Mouse (Mus musculus): ENCODE data around the gene Rnf41. TPM values are rescaled to one million over a fixed set of nuclear protein-coding genes. Genes with fewer than 3 reads are reported as not detected.

The Rnf41 gene
- polyA plus RNA-seq, 1 experiment = 23.0 TPM

- Histone ChIP-seq H3K4me1 (ENCODE audit: control insufficient read depth, insufficient read depth, insufficient read length, low read length) (no peaks in the 10 kb centered on the region), H3K36me3 (ENCODE audit: control insufficient read depth, insufficient read depth, low read length) (peaks cover 1% of the 10 kb centered on the region; the same call in 1 of the 2 replicates), H3K27me3 (ENCODE audit: control insufficient read depth, insufficient read depth, low read length) (no peaks in the 10 kb centered on the region), H3K27ac (ENCODE audit: insufficient read depth, low read depth, low read length) (no peak overlapping the region), H3K4me3 (ENCODE audit: low read depth, low read length) (no peak overlapping the region)
- 76% methylated on average over 4 of the region's 4 CpGs for WGBS
- TF ChIP-seq POLR2A (IDR thresholded peaks at IDR 0.05; ENCODE audit: low read depth, low read length) (no peak), CTCF (IDR thresholded peaks at IDR 0.05; ENCODE audit: extremely low read depth, insufficient read length, insufficient replicate concordance, low read depth, low read length) (no peak)
Observed at GRCm38 (mm10) chr10:128445407-128445806, 34.0 kb downstream of the Rnf41 start.

- no peaks in the 10 kb centered on the region for H3K27me3 ChIP-seq (ENCODE audit: control insufficient read depth, insufficient read depth, low read length)
- TF ChIP-seq POLR2A (IDR thresholded peaks at IDR 0.05; ENCODE audit: low read depth, low read length) = no peak
- no peak for TF ChIP-seq CTCF (IDR thresholded peaks at IDR 0.05; ENCODE audit: extremely low read depth, insufficient read length, insufficient replicate concordance, low read depth, low read length)
- no peaks in the 10 kb centered on the region for H3K36me3 ChIP-seq (ENCODE audit: control insufficient read depth, insufficient read depth, low read length)
- no peak overlapping the region for H3K27ac ChIP-seq (ENCODE audit: insufficient read depth, low read depth, low read length)
- H3K4me3 ChIP-seq (ENCODE audit: low read depth, low read length) = no peak overlapping the region
- H3K4me1 ChIP-seq (ENCODE audit: control insufficient read depth, insufficient read depth, insufficient read length, low read length) = no peaks in the 10 kb centered on the region
- WGBS = 84% methylated on average over 6 of the region's 6 CpGs
Observed at GRCm38 (mm10) chr10:128451014-128451413, 39.6 kb downstream of the Rnf41 start.

GRCm38 (mm10) chr10:128454471-128454870, 43.0 kb downstream of the Rnf41 start:
- TF ChIP-seq POLR2A (IDR thresholded peaks at IDR 0.05; ENCODE audit: low read depth, low read length) (no peak), CTCF (IDR thresholded peaks at IDR 0.05; ENCODE audit: extremely low read depth, insufficient read length, insufficient replicate concordance, low read depth, low read length) (no peak)
- Histone ChIP-seq H3K36me3 (ENCODE audit: control insufficient read depth, insufficient read depth, low read length) (no peaks in the 10 kb centered on the region), H3K4me1 (ENCODE audit: control insufficient read depth, insufficient read depth, insufficient read length, low read length) (no peaks in the 10 kb centered on the region), H3K27me3 (ENCODE audit: control insufficient read depth, insufficient read depth, low read length) (no peaks in the 10 kb centered on the region), H3K27ac (ENCODE audit: insufficient read depth, low read depth, low read length) (no peak overlapping the region), H3K4me3 (ENCODE audit: low read depth, low read length) (no peak overlapping the region)
- WGBS = 88% methylated on average over 3 of the region's 3 CpGs

DNA sequence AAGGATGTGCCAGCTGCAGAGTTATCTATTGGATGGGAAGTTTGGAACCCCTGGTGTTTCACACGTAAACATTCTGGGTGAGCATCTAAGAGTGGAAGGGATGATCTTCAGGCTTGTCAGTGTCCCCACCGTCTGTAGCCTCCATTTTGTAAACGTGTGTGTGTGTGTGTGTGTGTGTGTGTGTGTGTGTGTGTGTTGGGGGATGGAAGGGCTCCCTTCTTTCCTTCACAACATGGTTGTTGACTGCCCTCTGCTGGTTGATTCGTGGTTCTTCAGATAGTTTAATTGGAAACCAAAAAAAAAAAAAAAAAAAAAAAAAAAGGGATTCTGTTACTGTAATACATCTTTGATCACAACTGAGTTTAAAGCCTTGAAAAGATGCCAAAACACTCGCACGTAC, 43.8 kb downstream of the Rnf41 start:
- 4% methylated on average over 6 of the region's 6 CpGs for WGBS
- H3K4me1 ChIP-seq (ENCODE audit: control insufficient read depth, insufficient read depth, insufficient read length, low read length) = no peaks in the 10 kb centered on the region
- H3K36me3 ChIP-seq (ENCODE audit: control insufficient read depth, insufficient read depth, low read length) = no peaks in the 10 kb centered on the region
- H3K27ac ChIP-seq (ENCODE audit: insufficient read depth, low read depth, low read length) = no peak overlapping the region
- H3K27me3 ChIP-seq (ENCODE audit: control insufficient read depth, insufficient read depth, low read length) = no peaks in the 10 kb centered on the region
- no peak overlapping the region for H3K4me3 ChIP-seq (ENCODE audit: low read depth, low read length)
- TF ChIP-seq POLR2A (IDR thresholded peaks at IDR 0.05; ENCODE audit: low read depth, low read length) (no peak), CTCF (IDR thresholded peaks at IDR 0.05; ENCODE audit: extremely low read depth, insufficient read length, insufficient replicate concordance, low read depth, low read length) (peak; percentile 44; the same call in 1 of the 2 replicates)

GRCm38 (mm10) chr10:128457676-128458075, 46.2 kb downstream of the Rnf41 start:
- no peak for TF ChIP-seq CTCF (IDR thresholded peaks at IDR 0.05; ENCODE audit: extremely low read depth, insufficient read length, insufficient replicate concordance, low read depth, low read length)
- no peak for TF ChIP-seq POLR2A (IDR thresholded peaks at IDR 0.05; ENCODE audit: low read depth, low read length)
- H3K36me3 ChIP-seq (ENCODE audit: control insufficient read depth, insufficient read depth, low read length) = peaks cover 8% of the 10 kb centered on the region
- WGBS = 93% methylated on average over 6 of the region's 6 CpGs
- no peaks in the 10 kb centered on the region for H3K4me1 ChIP-seq (ENCODE audit: control insufficient read depth, insufficient read depth, insufficient read length, low read length)
- no peak overlapping the region for H3K4me3 ChIP-seq (ENCODE audit: low read depth, low read length)
- H3K27me3 ChIP-seq (ENCODE audit: control insufficient read depth, insufficient read depth, low read length) = no peaks in the 10 kb centered on the region
- no peak overlapping the region for H3K27ac ChIP-seq (ENCODE audit: insufficient read depth, low read depth, low read length)

- H3K27me3 ChIP-seq (ENCODE audit: control insufficient read depth, insufficient read depth, low read length) = no peaks in the 10 kb centered on the region
- H3K4me3 ChIP-seq (ENCODE audit: low read depth, low read length) = peak overlapping the region; percentile 88
- WGBS = under 1% methylated on average over 29 of the region's 29 CpGs
- H3K36me3 ChIP-seq (ENCODE audit: control insufficient read depth, insufficient read depth, low read length) = peaks cover 11% of the 10 kb centered on the region
- no peaks in the 10 kb centered on the region for H3K4me1 ChIP-seq (ENCODE audit: control insufficient read depth, insufficient read depth, insufficient read length, low read length)
- H3K27ac ChIP-seq (ENCODE audit: insufficient read depth, low read depth, low read length) = peak overlapping the region; percentile 57
- TF ChIP-seq POLR2A (IDR thresholded peaks at IDR 0.05; ENCODE audit: low read depth, low read length) (no peak), CTCF (IDR thresholded peaks at IDR 0.05; ENCODE audit: extremely low read depth, insufficient read length, insufficient replicate concordance, low read depth, low read length) (no peak)
Observed at GRCm38 (mm10) chr10:128458348-128458718, 46.9 kb downstream of the Rnf41 start.

DNA sequence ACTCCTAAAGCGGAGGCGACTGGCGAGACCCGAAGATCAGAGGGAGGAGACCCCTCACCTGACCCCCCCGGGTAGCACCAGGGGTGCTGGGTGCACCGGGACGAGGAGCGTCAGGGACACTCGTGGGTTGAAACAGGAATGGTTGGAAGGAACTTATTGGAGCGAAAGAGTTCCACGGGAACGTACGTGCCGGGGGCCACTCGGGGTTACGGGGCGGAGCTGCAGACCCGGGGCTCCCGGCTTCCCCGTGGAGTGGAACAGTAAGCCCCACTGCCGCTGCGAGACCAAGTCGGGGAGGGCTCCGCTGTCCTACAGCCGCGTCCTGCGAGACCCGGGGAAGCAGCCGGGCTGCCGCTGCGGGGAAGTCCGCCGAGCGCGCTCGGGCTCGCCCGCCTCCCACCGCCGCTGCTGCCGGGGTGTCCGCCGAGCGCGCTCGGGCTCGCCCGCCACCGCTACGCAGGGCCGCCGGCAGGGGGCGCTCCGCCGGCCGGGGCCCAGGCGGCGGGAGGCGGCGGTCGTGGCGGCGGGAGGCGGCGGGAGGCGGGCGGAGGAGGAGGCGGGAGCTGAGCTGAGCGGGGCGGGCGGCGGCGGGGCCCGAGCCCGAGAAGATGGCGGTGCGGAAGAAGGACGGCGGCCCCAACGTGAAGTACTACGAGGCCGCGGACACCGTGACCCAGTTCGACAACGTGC, 47.4 kb downstream of the Rnf41 start, which contains the start of gene Smarcc2:
Smarcc2 (plus strand) TSS at position 530 of the 690 bp plus-strand sequence.
- Histone ChIP-seq H3K4me1 (ENCODE audit: control insufficient read depth, insufficient read depth, insufficient read length, low read length) (no peaks in the 10 kb centered on the region), H3K27me3 (ENCODE audit: control insufficient read depth, insufficient read depth, low read length) (no peaks in the 10 kb centered on the region), H3K36me3 (ENCODE audit: control insufficient read depth, insufficient read depth, low read length) (peaks cover 16% of the 10 kb centered on the region), H3K4me3 (ENCODE audit: low read depth, low read length) (peak within 1 kb of the TSS; percentile 88), H3K27ac (ENCODE audit: insufficient read depth, low read depth, low read length) (peak within 1 kb of the TSS; percentile 88)
- WGBS = under 1% methylated on average over 78 of the region's 86 CpGs
- TF ChIP-seq CTCF (IDR thresholded peaks at IDR 0.05; ENCODE audit: extremely low read depth, insufficient read length, insufficient replicate concordance, low read depth, low read length) (peak; percentile 31; the same call in 1 of the 2 replicates), POLR2A (IDR thresholded peaks at IDR 0.05; ENCODE audit: low read depth, low read length) (no peak)
